Mouse (Mus musculus): ENCODE data around the gene Fyn. TPM values are rescaled to one million over a fixed set of nuclear protein-coding genes. Genes with fewer than 3 reads are reported as not detected.

Gene Fyn
- total and polyA plus RNA-seq, 3 experiments, result 14.9 to 42.4 (median 19.9) TPM

GRCm38 (mm10) chr10:39547369-39548074 is 178.9 kb downstream of the Fyn start:
- Histone ChIP-seq H3K79me2 (replicated peaks; ENCODE audit: control insufficient read depth, extremely low read depth, insufficient read depth, poor library complexity, severe bottlenecking) (no peaks in the 10 kb centered on the region), H3K27me3 (replicated peaks) (no peaks in the 10 kb centered on the region), H3K27ac (ENCODE audit: insufficient read depth, low read depth) (no peak overlapping the region), H3K4me2 (ENCODE audit: insufficient read depth, low read depth, poor library complexity, severe bottlenecking) (no peak overlapping the region), H3K9ac (ENCODE audit: insufficient read depth, low read depth) (no peak overlapping the region), H3K4me3 (replicated peaks in 1 of 3; ENCODE audit: low read depth in 2 of 3, low read length in 2 of 3, poor library complexity in 1 of 3) (no peak overlapping the region), H3K4me1 (ENCODE audit: control insufficient read depth in 1 of 2, insufficient read depth in 2 of 2) (peaks cover 0 to 7% of the 10 kb centered on the region in 2 experiments; a peak in 1 of 4 replicates), H3K9me3 (replicated peaks; ENCODE audit: low read length) (no peaks in the 10 kb centered on the region), H3K36me3 (replicated peaks in 1 of 2; ENCODE audit: control insufficient read depth in 1 of 2, insufficient read depth in 1 of 2, low read length in 1 of 2) (peaks cover 0 to 68% of the 10 kb centered on the region in 2 experiments)
- no peak for TF ChIP-seq ZMIZ1 (IDR thresholded peaks at IDR 0.05; ENCODE audit: low read depth, low read length)
- no peak for TF ChIP-seq CTCF (conservative IDR thresholded peaks at IDR 0.05 in 1 of 2, IDR thresholded peaks at IDR 0.05 in 1 of 2; ENCODE audit: low read depth in 2 of 2, low read length in 2 of 2)
- no peak for TF ChIP-seq NRF1 (IDR thresholded peaks at IDR 0.05; ENCODE audit: low read depth, low read length)
- no peak for TF ChIP-seq RCOR1 (conservative IDR thresholded peaks at IDR 0.05; ENCODE audit: low read depth, low read length)
- no peak for TF ChIP-seq USF2 (conservative IDR thresholded peaks at IDR 0.05; ENCODE audit: low read depth, low read length)
- no peak for DNase-seq (ENCODE audit: extremely low read depth)
- in situ Hi-C loops (cut with MboI; ENCODE audit: low pct_ligation_motif_present, low pct_unique_long_range_greater_than_20kb, low sequenced_read_pairs) (no loop called here), dilution Hi-C loops (cut with MboI; ENCODE audit: extremely low pct_ligation_motif_present, extremely low pct_unique_long_range_greater_than_20kb, low sequenced_read_pairs) (no loop called here)

GRCm38 (mm10) chr10:39550791-39551190 is 182.1 kb downstream of the Fyn start:
- no peak for TF ChIP-seq MEF2A (IDR thresholded peaks at IDR 0.05; ENCODE audit: borderline replicate concordance, low read depth, low read length)
- TF ChIP-seq MAZ (IDR thresholded peaks at IDR 0.05; ENCODE audit: low read depth, low read length), result no peak
- TF ChIP-seq KAT2A (IDR thresholded peaks at IDR 0.05; ENCODE audit: insufficient replicate concordance, low read length), result no peak
- no peak for TF ChIP-seq ELF1 (IDR thresholded peaks at IDR 0.05; ENCODE audit: low read depth, low read length)
- TF ChIP-seq USF2 (conservative IDR thresholded peaks at IDR 0.05; ENCODE audit: low read depth, low read length), result no peak
- TF ChIP-seq E2F4 (IDR thresholded peaks at IDR 0.05; ENCODE audit: insufficient replicate concordance, low read depth, low read length), result no peak
- TF ChIP-seq NELFE (IDR thresholded peaks at IDR 0.05; ENCODE audit: low read depth, low read length), result no peak
- Histone ChIP-seq H3K36me3 (replicated peaks in 1 of 2; ENCODE audit: control insufficient read depth in 1 of 2, insufficient read depth in 1 of 2, low read length in 1 of 2) (peaks cover 0 to 60% of the 10 kb centered on the region in 2 experiments), H3K27me3 (replicated peaks) (no peaks in the 10 kb centered on the region), H3K4me1 (ENCODE audit: control insufficient read depth in 1 of 2, insufficient read depth in 2 of 2) (peaks cover 0 to 17% of the 10 kb centered on the region in 2 experiments; a peak in 2 of 4 replicates), H3K9me3 (replicated peaks; ENCODE audit: low read length) (no peaks in the 10 kb centered on the region), H3K9ac (ENCODE audit: insufficient read depth, low read depth) (no peak overlapping the region), H3K4me2 (ENCODE audit: insufficient read depth, low read depth, poor library complexity, severe bottlenecking) (no peak overlapping the region), H3K27ac (ENCODE audit: insufficient read depth, low read depth) (no peak overlapping the region), H3K79me2 (replicated peaks; ENCODE audit: control insufficient read depth, extremely low read depth, insufficient read depth, poor library complexity, severe bottlenecking) (no peaks in the 10 kb centered on the region), H3K4me3 (replicated peaks in 1 of 3; ENCODE audit: low read depth in 2 of 3, low read length in 2 of 3, poor library complexity in 1 of 3) (no peak overlapping the region)
- in situ Hi-C loops (cut with MboI; ENCODE audit: low pct_ligation_motif_present, low pct_unique_long_range_greater_than_20kb, low sequenced_read_pairs) (no loop called here), dilution Hi-C loops (cut with MboI; ENCODE audit: extremely low pct_ligation_motif_present, extremely low pct_unique_long_range_greater_than_20kb, low sequenced_read_pairs) (no loop called here)
- DNase-seq (ENCODE audit: extremely low read depth), result no peak

- Histone ChIP-seq H3K79me2 (replicated peaks; ENCODE audit: control insufficient read depth, extremely low read depth, insufficient read depth, poor library complexity, severe bottlenecking) (no peaks in the 10 kb centered on the region), H3K4me2 (ENCODE audit: insufficient read depth, low read depth, poor library complexity, severe bottlenecking) (no peak overlapping the region), H3K36me3 (replicated peaks in 1 of 2; ENCODE audit: control insufficient read depth in 1 of 2, insufficient read depth in 1 of 2, low read length in 1 of 2) (peaks cover 0 to 64% of the 10 kb centered on the region in 2 experiments), H3K27ac (ENCODE audit: insufficient read depth, low read depth) (no peak overlapping the region), H3K9me3 (replicated peaks; ENCODE audit: low read length) (no peaks in the 10 kb centered on the region), H3K27me3 (replicated peaks) (no peaks in the 10 kb centered on the region), H3K4me3 (replicated peaks in 1 of 3; ENCODE audit: low read depth in 2 of 3, low read length in 2 of 3, poor library complexity in 1 of 3) (no peak overlapping the region), H3K9ac (ENCODE audit: insufficient read depth, low read depth) (no peak overlapping the region), H3K4me1 (ENCODE audit: control insufficient read depth in 1 of 2, insufficient read depth in 2 of 2) (peaks cover 0 to 17% of the 10 kb centered on the region in 2 experiments; a peak in 2 of 4 replicates)
- DNase-seq (ENCODE audit: extremely low read depth), result no peak
- in situ Hi-C loops (cut with MboI; ENCODE audit: low pct_ligation_motif_present, low pct_unique_long_range_greater_than_20kb, low sequenced_read_pairs) (no loop called here), dilution Hi-C loops (cut with MboI; ENCODE audit: extremely low pct_ligation_motif_present, extremely low pct_unique_long_range_greater_than_20kb, low sequenced_read_pairs) (no loop called here)
- no peak for TF ChIP-seq ELF1 (IDR thresholded peaks at IDR 0.05; ENCODE audit: low read depth, low read length)
- TF ChIP-seq MYC (IDR thresholded peaks at IDR 0.05; ENCODE audit: low read depth, low read length), result no peak
- TF ChIP-seq PAX5 (IDR thresholded peaks at IDR 0.05; ENCODE audit: low read length), result no peak
- no peak for TF ChIP-seq ETS1 (conservative IDR thresholded peaks at IDR 0.05; ENCODE audit: low read depth, low read length)
- no peak for TF ChIP-seq HCFC1 (IDR thresholded peaks at IDR 0.05; ENCODE audit: low read depth, low read length)
- no peak for TF ChIP-seq CHD2 (IDR thresholded peaks at IDR 0.05; ENCODE audit: low read length)
These were observed 183.1 kb downstream of the Fyn start for GRCm38 (mm10) chr10:39551637-39552185.
